Mouse (Mus musculus) ES-E14 (cell line): ENCODE data around the gene Hvcn1.

Experiments
- ZC3H11A ChIP-seq: IDR thresholded peaks from 2 replicates; pipeline ENCODE4 v1.6.1; 2012; ENCODE audit warnings: low read depth, mild to moderate bottlenecking, inconsistent platforms, low read length, borderline replicate concordance
- ZNF384 ChIP-seq: IDR thresholded peaks from 2 replicates; pipeline ENCODE4 v1.6.1; 2012; ENCODE audit warnings: low read depth, low read length, inconsistent platforms

DNA sequence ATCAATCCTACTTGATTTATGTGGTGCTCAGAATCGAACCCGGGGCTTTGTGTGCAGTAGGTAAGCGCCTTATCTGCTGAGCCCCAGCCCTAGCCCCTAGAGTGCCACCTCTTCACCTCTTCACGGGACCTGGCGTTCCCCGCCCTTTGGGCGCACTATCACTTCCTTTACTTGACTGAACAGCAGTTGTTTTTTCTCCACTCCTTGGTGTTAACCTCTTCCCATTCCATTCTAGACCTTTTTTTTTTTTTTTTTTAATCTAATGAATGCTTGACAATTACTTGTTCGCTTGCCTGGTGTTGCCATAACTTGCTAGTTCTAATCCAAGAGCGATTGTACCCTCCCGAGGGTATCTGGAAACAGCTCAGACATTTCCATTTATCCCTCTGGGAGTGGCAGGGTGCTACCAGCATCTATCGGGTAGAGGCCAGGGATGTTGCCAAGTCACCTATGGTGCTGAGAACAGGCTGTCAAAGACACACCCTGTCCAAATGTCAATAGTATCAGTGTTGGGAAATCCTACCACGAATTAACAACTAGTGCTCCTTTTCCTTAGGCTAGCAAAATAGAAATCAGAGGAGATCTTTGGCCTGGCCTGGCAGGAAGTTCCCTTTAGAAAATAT, 73.3 kb downstream of the Hvcn1 start:
- TF ChIP-seq ZNF384 (no peak), ZC3H11A (no peak)
